Mouse (Mus musculus): ENCODE results near the gene Wasl. TPM values are rescaled to one million over a fixed set of nuclear protein-coding genes. Genes with fewer than 3 reads are reported as not detected.

Gene Wasl
- polyA plus RNA-seq, 1 experiment from 2014 or later, result 52.2 TPM

GRCm38 (mm10) chr6:24648403-24648802, 16.4 kb downstream of the Wasl start:
- Histone ChIP-seq H3K9me3 (ENCODE audit: control insufficient read depth, low read length) (no peaks in the 10 kb centered on the region), H3K9ac (ENCODE audit: low read depth, low read length) (no peak overlapping the region), H3K4me2 (ENCODE audit: low read length) (no peak overlapping the region), H3K4me1 (ENCODE audit: control insufficient read depth, insufficient read depth, low read depth, low read length) (no peaks in the 10 kb centered on the region), H3K27ac (ENCODE audit: low read depth, low read length) (no peak overlapping the region), H3K36me3 (ENCODE audit: control insufficient read depth, insufficient read depth, low read length) (no peaks in the 10 kb centered on the region), H3K4me3 (ENCODE audit: low read length) (no peak overlapping the region), H3K27me3 (replicated peaks; ENCODE audit: control insufficient read depth, insufficient read depth, low read length) (no peaks in the 10 kb centered on the region)
- 93% methylated on average over 4 of the region's 4 CpGs for WGBS
- ATAC-seq, result no peak

- Histone ChIP-seq H3K4me2 (ENCODE audit: low read length) (no peak overlapping the region), H3K36me3 (ENCODE audit: control insufficient read depth, insufficient read depth, low read length) (no peaks in the 10 kb centered on the region), H3K4me3 (ENCODE audit: low read length) (no peak overlapping the region), H3K4me1 (ENCODE audit: control insufficient read depth, insufficient read depth, low read depth, low read length) (no peaks in the 10 kb centered on the region), H3K9ac (ENCODE audit: low read depth, low read length) (no peak overlapping the region), H3K27ac (ENCODE audit: low read depth, low read length) (no peak overlapping the region), H3K9me3 (ENCODE audit: control insufficient read depth, low read length) (no peaks in the 10 kb centered on the region), H3K27me3 (replicated peaks; ENCODE audit: control insufficient read depth, insufficient read depth, low read length) (no peaks in the 10 kb centered on the region)
- ATAC-seq, result no peak
- 84% methylated on average over 4 of the region's 4 CpGs for WGBS
Observed at GRCm38 (mm10) chr6:24647103-24647691, 17.6 kb downstream of the Wasl start.

- Histone ChIP-seq H3K4me3 (ENCODE audit: low read length) (no peak overlapping the region), H3K27me3 (replicated peaks; ENCODE audit: control insufficient read depth, insufficient read depth, low read length) (no peaks in the 10 kb centered on the region), H3K4me1 (ENCODE audit: control insufficient read depth, insufficient read depth, low read depth, low read length) (no peaks in the 10 kb centered on the region), H3K27ac (ENCODE audit: low read depth, low read length) (no peak overlapping the region), H3K9me3 (ENCODE audit: control insufficient read depth, low read length) (no peaks in the 10 kb centered on the region), H3K36me3 (ENCODE audit: control insufficient read depth, insufficient read depth, low read length) (no peaks in the 10 kb centered on the region), H3K9ac (ENCODE audit: low read depth, low read length) (no peak overlapping the region), H3K4me2 (ENCODE audit: low read length) (no peak overlapping the region)
- WGBS, result 96% methylated on average over 6 of the region's 6 CpGs
- no peak for ATAC-seq
Observed at GRCm38 (mm10) chr6:24645346-24646053, 19.3 kb downstream of the Wasl start.

- 95% methylated on average over 3 of the region's 3 CpGs for WGBS
- Histone ChIP-seq H3K4me2 (ENCODE audit: low read length) (no peak overlapping the region), H3K4me1 (ENCODE audit: control insufficient read depth, insufficient read depth, low read depth, low read length) (no peaks in the 10 kb centered on the region), H3K9me3 (ENCODE audit: control insufficient read depth, low read length) (no peaks in the 10 kb centered on the region), H3K27ac (ENCODE audit: low read depth, low read length) (no peak overlapping the region), H3K9ac (ENCODE audit: low read depth, low read length) (no peak overlapping the region), H3K36me3 (ENCODE audit: control insufficient read depth, insufficient read depth, low read length) (no peaks in the 10 kb centered on the region), H3K27me3 (replicated peaks; ENCODE audit: control insufficient read depth, insufficient read depth, low read length) (no peaks in the 10 kb centered on the region), H3K4me3 (ENCODE audit: low read length) (no peak overlapping the region)
- no peak for ATAC-seq
Observed at GRCm38 (mm10) chr6:24642960-24643359, 21.8 kb downstream of the Wasl start.

- H3K4me2 ChIP-seq (ENCODE audit: low read length), result no peak overlapping the region
- no peak overlapping the region for H3K9ac ChIP-seq (ENCODE audit: low read depth, low read length)
- no peaks in the 10 kb centered on the region for H3K36me3 ChIP-seq (ENCODE audit: control insufficient read depth, insufficient read depth, low read length)
- no peak overlapping the region for H3K4me3 ChIP-seq (ENCODE audit: low read length)
- no peak for ATAC-seq
- 91% methylated on average over 2 of the region's 2 CpGs for WGBS
- no peaks in the 10 kb centered on the region for H3K9me3 ChIP-seq (ENCODE audit: control insufficient read depth, low read length)
- H3K27ac ChIP-seq (ENCODE audit: low read depth, low read length), result no peak overlapping the region
- no peaks in the 10 kb centered on the region for H3K27me3 ChIP-seq (replicated peaks; ENCODE audit: control insufficient read depth, insufficient read depth, low read length)
- H3K4me1 ChIP-seq (ENCODE audit: control insufficient read depth, insufficient read depth, low read depth, low read length), result no peaks in the 10 kb centered on the region
Observed at GRCm38 (mm10) chr6:24642161-24642560, 22.6 kb downstream of the Wasl start.

- Histone ChIP-seq H3K4me1 (ENCODE audit: control insufficient read depth, insufficient read depth, low read depth, low read length) (no peaks in the 10 kb centered on the region), H3K4me2 (ENCODE audit: low read length) (no peak overlapping the region), H3K9ac (ENCODE audit: low read depth, low read length) (no peak overlapping the region), H3K27ac (ENCODE audit: low read depth, low read length) (no peak overlapping the region), H3K36me3 (ENCODE audit: control insufficient read depth, insufficient read depth, low read length) (no peaks in the 10 kb centered on the region), H3K4me3 (ENCODE audit: low read length) (no peak overlapping the region), H3K27me3 (replicated peaks; ENCODE audit: control insufficient read depth, insufficient read depth, low read length) (no peaks in the 10 kb centered on the region), H3K9me3 (ENCODE audit: control insufficient read depth, low read length) (no peaks in the 10 kb centered on the region)
- 93% methylated on average over 4 of the region's 4 CpGs for WGBS
- no peak for ATAC-seq
Observed at GRCm38 (mm10) chr6:24641286-24641685, 23.5 kb downstream of the Wasl start.

GRCm38 (mm10) chr6:24635814-24636213, 29.0 kb downstream of the Wasl start:
- no peak for ATAC-seq
- Histone ChIP-seq H3K9me3 (ENCODE audit: control insufficient read depth, low read length) (no peaks in the 10 kb centered on the region), H3K9ac (ENCODE audit: low read depth, low read length) (no peak overlapping the region), H3K4me1 (ENCODE audit: control insufficient read depth, insufficient read depth, low read depth, low read length) (no peaks in the 10 kb centered on the region), H3K4me3 (ENCODE audit: low read length) (no peak overlapping the region), H3K4me2 (ENCODE audit: low read length) (no peak overlapping the region), H3K36me3 (ENCODE audit: control insufficient read depth, insufficient read depth, low read length) (peaks cover 5% of the 10 kb centered on the region; the same call in 1 of the 2 replicates), H3K27ac (ENCODE audit: low read depth, low read length) (no peak overlapping the region), H3K27me3 (replicated peaks; ENCODE audit: control insufficient read depth, insufficient read depth, low read length) (no peaks in the 10 kb centered on the region)
- 90% methylated on average over 2 of the region's 2 CpGs for WGBS

GRCm38 (mm10) chr6:24634065-24634464, 30.7 kb downstream of the Wasl start:
- 81% methylated on average over 3 of the region's 3 CpGs for WGBS
- Histone ChIP-seq H3K9ac (ENCODE audit: low read depth, low read length) (no peak overlapping the region), H3K9me3 (ENCODE audit: control insufficient read depth, low read length) (no peaks in the 10 kb centered on the region), H3K36me3 (ENCODE audit: control insufficient read depth, insufficient read depth, low read length) (peaks cover 5% of the 10 kb centered on the region; the same call in 1 of the 2 replicates), H3K4me3 (ENCODE audit: low read length) (no peak overlapping the region), H3K4me2 (ENCODE audit: low read length) (no peak overlapping the region), H3K27me3 (replicated peaks; ENCODE audit: control insufficient read depth, insufficient read depth, low read length) (no peaks in the 10 kb centered on the region), H3K27ac (ENCODE audit: low read depth, low read length) (no peak overlapping the region), H3K4me1 (ENCODE audit: control insufficient read depth, insufficient read depth, low read depth, low read length) (no peaks in the 10 kb centered on the region)
- no peak for ATAC-seq

- Histone ChIP-seq H3K4me2 (ENCODE audit: low read length) (no peak overlapping the region), H3K4me1 (ENCODE audit: control insufficient read depth, insufficient read depth, low read depth, low read length) (no peaks in the 10 kb centered on the region), H3K9ac (ENCODE audit: low read depth, low read length) (no peak overlapping the region), H3K4me3 (ENCODE audit: low read length) (no peak overlapping the region), H3K27me3 (replicated peaks; ENCODE audit: control insufficient read depth, insufficient read depth, low read length) (no peaks in the 10 kb centered on the region), H3K9me3 (ENCODE audit: control insufficient read depth, low read length) (no peaks in the 10 kb centered on the region), H3K36me3 (ENCODE audit: control insufficient read depth, insufficient read depth, low read length) (peaks cover 5% of the 10 kb centered on the region; the same call in 1 of the 2 replicates), H3K27ac (ENCODE audit: low read depth, low read length) (no peak overlapping the region)
- 84% methylated on average over 4 of the region's 4 CpGs for WGBS
- peak; percentile 26; the same call in 1 of the 2 replicates for ATAC-seq
Observed at GRCm38 (mm10) chr6:24632061-24632460, 32.7 kb downstream of the Wasl start.

Data from hindbrain, embryonic 16.5 days (tissue).